Mouse (Mus musculus): ENCODE measurements around the gene Amdhd2.

Gene Amdhd2

GRCm38 (mm10) chr17:24163176-24163962 is at the start of gene Amdhd2:
Amdhd2 (minus strand) TSS chr17:24163766.
- peak; percentile 94 to 99 for DNase-seq (ENCODE audit: low spot score in 2 of 2)

- no peak for DNase-seq (ENCODE audit: low spot score in 2 of 2)
These were observed 49.6 kb upstream of the Amdhd2 start for GRCm38 (mm10) chr17:24213186-24213585.

GRCm38 (mm10) chr17:24212441-24213018 is 49.0 kb upstream of the Amdhd2 start:
- no peak for DNase-seq (ENCODE audit: low spot score in 2 of 2)

- DNase-seq (ENCODE audit: low spot score in 2 of 2): peak; percentile 81 to 91
These were observed 48.3 kb upstream of the Amdhd2 start for GRCm38 (mm10) chr17:24211631-24212440.

- DNase-seq (ENCODE audit: low spot score in 2 of 2): no peak
These were observed 47.0 kb upstream of the Amdhd2 start for GRCm38 (mm10) chr17:24210591-24210990.

- DNase-seq (ENCODE audit: low spot score in 2 of 2): no peak
These were observed 46.3 kb upstream of the Amdhd2 start for GRCm38 (mm10) chr17:24209916-24210240.

GRCm38 (mm10) chr17:24209043-24209915 is 45.7 kb upstream of the Amdhd2 start, which contains the start of gene Ntn3:
Ntn3 (minus strand) TSS chr17:24209531.
- DNase-seq (ENCODE audit: low spot score in 2 of 2): peak in 1 of 2 experiments; percentile 45

- peak in 1 of 2 experiments; percentile 28 for DNase-seq (ENCODE audit: low spot score in 2 of 2)
These were observed 45.1 kb upstream of the Amdhd2 start for GRCm38 (mm10) chr17:24208641-24209042.

- no peak for DNase-seq (ENCODE audit: low spot score in 2 of 2)
These were observed 44.4 kb upstream of the Amdhd2 start for GRCm38 (mm10) chr17:24207768-24208640.

- DNase-seq (ENCODE audit: low spot score in 2 of 2): peak in 1 of 2 experiments; percentile 83
These were observed 43.1 kb upstream of the Amdhd2 start for GRCm38 (mm10) chr17:24206451-24207351.

- no peak for DNase-seq (ENCODE audit: low spot score in 2 of 2)
These were observed 42.4 kb upstream of the Amdhd2 start for GRCm38 (mm10) chr17:24205908-24206361.

- DNase-seq (ENCODE audit: low spot score in 2 of 2): peak; percentile 85 to 94
These were observed 41.8 kb upstream of the Amdhd2 start, which contains the start of gene Tbc1d24 for GRCm38 (mm10) chr17:24205284-24205888. Tbc1d24 (minus strand) TSS chr17:24205562.

- DNase-seq (ENCODE audit: low spot score in 2 of 2): peak in 1 of 2 experiments; percentile 23
These were observed 41.3 kb upstream of the Amdhd2 start for GRCm38 (mm10) chr17:24204846-24205245.

- no peak for DNase-seq (ENCODE audit: low spot score in 2 of 2)
These were observed 40.3 kb upstream of the Amdhd2 start for GRCm38 (mm10) chr17:24203611-24204534.

- no peak for DNase-seq (ENCODE audit: low spot score in 2 of 2)
These were observed 39.5 kb upstream of the Amdhd2 start for GRCm38 (mm10) chr17:24203068-24203467.

- DNase-seq (ENCODE audit: low spot score in 2 of 2): no peak
These were observed 37.5 kb upstream of the Amdhd2 start for GRCm38 (mm10) chr17:24201092-24201491.

GRCm38 (mm10) chr17:24199741-24200140 is 36.2 kb upstream of the Amdhd2 start:
- DNase-seq (ENCODE audit: low spot score in 2 of 2): no peak

- DNase-seq (ENCODE audit: low spot score in 2 of 2): peak in 1 of 2 experiments; percentile 83
These were observed 35.7 kb upstream of the Amdhd2 start for GRCm38 (mm10) chr17:24199252-24199651.
